Mouse (Mus musculus) spleen, adult 12 weeks (tissue): Measurements from ENCODE around the gene Exo1.

ENCODE experiments used
- DNase-seq: peaks from one replicate; pipeline ENCODE4 v3.0.0; 2022; ENCODE audit warnings: low spot score

Gene Exo1

DNA sequence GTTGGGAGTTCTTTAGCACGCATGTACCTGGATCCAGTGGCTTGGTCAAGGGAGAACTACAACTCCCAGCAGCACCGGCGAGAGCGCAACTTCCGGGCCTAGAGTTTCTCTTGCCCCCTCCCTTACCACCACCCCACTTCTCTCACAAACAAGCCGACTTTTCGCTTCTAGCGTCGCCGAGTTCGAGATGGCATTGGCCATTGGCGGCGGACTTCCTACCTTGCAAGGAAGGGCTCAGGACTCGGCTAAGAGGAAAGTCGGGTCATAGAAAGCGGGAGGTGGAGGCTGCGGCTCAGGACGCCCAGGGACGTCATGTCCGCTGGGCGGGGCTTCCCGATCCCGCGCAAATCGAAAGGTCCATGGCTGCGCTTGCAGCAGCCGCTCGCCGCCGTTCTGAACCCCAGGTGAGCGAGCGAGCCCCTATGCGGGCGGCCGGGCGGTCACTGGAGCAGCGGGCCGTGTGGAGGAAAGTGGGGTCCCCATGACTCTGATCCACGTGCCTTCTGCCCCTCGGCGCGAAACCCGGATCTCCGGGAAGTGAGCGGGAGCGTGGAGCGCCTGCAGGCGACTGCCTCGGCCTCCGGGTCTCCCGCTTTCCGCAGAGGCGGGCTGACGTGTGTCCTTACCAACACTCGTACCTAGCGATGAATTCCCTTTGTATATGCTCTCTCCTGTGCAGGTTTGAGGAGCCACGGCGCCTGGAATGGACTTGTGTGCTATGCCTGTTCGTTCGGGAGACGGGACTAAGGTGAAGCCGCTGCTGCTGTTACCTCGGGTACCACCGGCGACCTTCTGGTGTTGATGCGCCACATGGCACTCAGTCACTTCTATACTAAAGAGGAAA lies at the start of gene Exo1:
Gene Exo1, plus strand, starts transcription at position 129 of the 844 bp plus-strand sequence.
- DNase-seq = peak; percentile 87

GRCm38 (mm10) chr1:175855515-175855914 lies 24.9 kb upstream of the Exo1 start:
- DNase-seq = no peak

DNA sequence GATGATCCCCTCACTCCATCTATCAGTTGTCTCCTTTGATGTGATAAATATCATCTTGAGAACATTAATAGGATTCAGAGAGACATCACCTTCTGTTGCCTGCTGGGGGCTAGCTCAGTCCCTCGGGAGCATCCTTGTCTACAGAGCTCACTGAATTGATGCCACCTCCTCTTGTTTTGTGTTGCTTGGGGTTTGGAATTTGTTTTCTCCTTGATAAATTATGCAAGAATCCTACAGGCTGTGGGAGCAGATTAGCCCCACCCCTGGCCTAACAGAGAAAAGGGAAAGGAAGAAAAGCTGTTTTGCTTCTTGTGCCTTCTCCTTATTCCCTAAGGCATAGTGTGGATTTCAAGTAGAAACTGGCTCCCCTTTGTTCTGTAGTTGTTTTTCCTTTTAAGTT lies 13.3 kb upstream of the Exo1 start:
- no peak for DNase-seq

GRCm38 (mm10) chr1:175867558-175867957 lies 12.8 kb upstream of the Exo1 start:
- no peak for DNase-seq

- DNase-seq = no peak
These were observed 9.7 kb upstream of the Exo1 start for GRCm38 (mm10) chr1:175870716-175871115.

DNA sequence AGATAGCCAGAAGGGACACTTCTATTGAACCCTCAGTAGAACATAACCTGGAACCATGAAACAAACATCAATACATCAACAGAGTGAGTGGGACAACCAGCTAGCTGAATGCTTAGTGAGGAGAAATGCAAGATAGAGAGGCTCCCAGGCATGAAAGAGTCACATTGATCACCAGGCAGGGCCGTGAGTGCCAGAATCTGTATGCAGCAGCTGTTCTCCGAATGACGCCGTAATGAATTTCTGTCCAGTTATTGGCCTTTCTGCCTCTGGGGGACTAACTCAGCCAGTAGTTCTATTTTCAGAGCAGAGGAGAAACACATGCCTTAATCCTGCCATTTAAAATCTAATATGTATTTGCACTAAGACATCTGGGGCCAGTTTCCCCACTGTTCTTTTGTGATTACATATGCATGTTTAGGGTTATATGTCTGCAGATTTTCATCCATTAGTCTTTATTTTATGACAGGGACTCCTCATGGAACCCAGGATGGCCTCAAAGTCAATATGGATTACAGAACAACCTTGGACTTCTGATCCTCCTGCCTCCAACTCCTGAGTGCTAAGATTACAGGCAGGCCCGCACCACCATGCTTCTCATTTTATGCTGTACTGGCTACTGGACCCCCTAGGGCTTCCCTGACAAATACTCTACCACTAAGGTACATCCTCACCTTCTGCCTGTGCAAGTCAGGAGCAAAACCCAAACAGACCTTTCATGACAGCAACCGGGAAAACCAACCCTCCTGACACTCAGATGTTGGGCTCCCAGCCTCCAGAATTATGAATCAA lies 8.2 kb upstream of the Exo1 start:
- no peak for DNase-seq

- DNase-seq = no peak
These were observed 3.0 kb downstream of the Exo1 start for GRCm38 (mm10) chr1:175883398-175883797.

- no peak for DNase-seq
These were observed 12.9 kb downstream of the Exo1 start for GRCm38 (mm10) chr1:175893263-175893662.

DNA sequence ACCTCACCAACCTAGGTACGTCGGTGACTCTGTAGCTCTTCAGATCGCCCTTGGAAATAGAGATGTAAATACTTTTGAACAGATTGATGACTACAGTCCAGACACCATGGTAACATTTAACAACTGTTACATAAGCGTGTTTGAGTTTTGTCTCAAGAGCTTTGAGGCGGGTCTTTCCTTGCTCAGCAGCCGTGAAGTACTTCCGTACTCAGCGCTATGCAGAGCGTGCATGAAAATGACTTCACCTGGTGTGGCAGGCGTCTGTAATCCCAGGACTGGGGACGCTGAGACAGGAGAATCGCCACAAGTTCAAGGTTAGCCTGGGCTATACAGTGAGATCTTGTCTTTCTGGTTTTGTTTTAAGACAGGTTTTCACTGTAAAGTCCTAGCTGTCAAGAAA lies 13.3 kb downstream of the Exo1 start:
- no peak for DNase-seq

- DNase-seq = no peak
These were observed 30.8 kb downstream of the Exo1 start for GRCm38 (mm10) chr1:175911207-175911606.

DNA sequence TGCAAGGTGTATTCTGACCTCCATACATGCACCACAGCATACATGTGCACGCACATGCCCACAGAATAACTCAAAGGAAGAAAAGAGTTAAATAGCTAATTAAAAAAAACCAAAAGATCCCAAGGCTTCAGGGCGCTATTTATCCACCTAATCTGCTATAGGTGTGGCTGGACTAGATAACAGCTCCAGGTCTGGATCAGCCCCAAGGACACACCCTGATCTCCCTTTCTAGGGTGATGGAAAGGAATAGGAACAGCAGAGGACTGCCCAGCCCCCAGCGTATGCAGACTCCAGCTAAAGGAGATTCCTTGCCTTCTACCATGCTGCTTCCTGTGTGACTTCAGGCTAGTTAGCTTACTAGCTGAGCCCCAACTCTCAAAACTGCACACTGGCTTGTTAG lies 31.7 kb downstream of the Exo1 start:
- DNase-seq = no peak

DNA sequence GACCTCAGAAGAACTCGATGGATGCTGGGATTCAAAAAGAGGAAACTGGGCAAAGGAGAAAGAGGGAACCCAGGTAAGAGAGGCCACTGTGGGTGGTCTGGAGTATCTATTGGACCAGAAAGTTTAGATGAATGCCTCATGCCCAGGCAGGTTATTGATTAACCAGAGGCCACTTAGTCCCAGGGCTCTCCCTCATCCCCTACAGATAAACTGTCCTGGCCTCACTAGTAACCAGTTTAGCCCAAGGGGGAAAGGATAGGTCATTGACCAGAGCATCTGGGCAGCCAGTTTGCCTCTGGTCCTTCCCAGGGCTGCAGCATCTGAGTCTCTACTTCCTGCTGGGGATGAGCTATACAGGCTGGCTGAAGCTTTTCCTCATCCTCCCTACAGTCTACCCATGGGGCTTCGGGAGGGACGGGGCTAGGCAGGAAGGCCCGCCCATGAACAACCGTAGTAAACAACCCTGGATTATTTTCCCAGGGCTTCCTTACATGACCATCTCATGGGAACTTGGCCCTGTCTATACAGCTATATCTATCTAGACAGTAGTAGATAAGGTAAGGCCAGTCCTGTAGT lies 33.4 kb downstream of the Exo1 start:
- DNase-seq = no peak

- no peak for DNase-seq
These were observed 39.6 kb downstream of the Exo1 start, which contains the start of gene Gm38100 for GRCm38 (mm10) chr1:175920029-175920428. Gene Gm38100, plus strand, starts transcription at chr1:175920329.

- no peak for DNase-seq
These were observed 40.7 kb downstream of the Exo1 start for GRCm38 (mm10) chr1:175921091-175921490.

- DNase-seq = peak; percentile 21
These were observed 43.7 kb downstream of the Exo1 start for GRCm38 (mm10) chr1:175923848-175924787.

DNA sequence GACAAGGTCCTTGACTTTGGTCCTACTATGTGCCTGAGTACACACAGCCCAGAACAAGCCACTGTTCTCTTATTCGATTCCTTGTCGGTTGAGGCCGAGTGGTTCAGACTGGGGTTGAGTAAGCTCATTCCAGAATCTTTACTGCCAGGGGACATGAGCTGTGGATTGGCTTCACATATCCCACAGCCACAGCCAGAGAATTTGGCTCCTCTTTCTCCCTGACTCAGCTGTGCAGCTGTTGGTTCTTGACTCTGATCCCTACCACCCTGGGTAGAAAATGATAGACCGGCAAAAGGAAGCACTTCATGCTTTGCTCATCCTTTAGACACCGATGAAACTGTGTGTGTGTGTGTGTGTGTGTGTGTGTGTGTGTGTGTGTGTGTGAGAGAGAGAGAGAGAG lies 51.0 kb downstream of the Exo1 start:
- no peak for DNase-seq

DNA sequence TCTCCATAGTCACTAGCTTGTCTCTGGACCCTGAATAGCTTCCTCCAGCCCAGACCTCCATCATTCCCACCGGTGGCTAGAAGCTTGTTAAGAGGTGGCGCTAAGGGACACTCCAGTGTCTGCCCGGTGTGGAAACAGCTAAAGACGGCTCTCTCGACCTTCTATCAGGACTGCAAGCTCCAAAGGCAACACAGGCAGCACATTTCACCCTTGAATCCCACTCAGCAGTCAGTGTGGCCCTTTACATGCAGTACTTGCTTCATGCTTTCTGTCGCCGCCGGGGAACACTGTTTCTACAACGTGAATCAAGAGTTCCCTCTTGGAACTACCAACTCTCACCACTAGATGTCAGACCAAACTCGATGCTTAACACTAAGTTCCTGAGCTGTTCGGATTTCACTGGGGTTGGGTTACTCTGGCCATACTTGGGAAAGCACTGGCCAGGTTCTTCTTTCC lies 55.9 kb downstream of the Exo1 start:
- no peak for DNase-seq

- no peak for DNase-seq
These were observed 58.4 kb downstream of the Exo1 start for GRCm38 (mm10) chr1:175938731-175939130.

DNA sequence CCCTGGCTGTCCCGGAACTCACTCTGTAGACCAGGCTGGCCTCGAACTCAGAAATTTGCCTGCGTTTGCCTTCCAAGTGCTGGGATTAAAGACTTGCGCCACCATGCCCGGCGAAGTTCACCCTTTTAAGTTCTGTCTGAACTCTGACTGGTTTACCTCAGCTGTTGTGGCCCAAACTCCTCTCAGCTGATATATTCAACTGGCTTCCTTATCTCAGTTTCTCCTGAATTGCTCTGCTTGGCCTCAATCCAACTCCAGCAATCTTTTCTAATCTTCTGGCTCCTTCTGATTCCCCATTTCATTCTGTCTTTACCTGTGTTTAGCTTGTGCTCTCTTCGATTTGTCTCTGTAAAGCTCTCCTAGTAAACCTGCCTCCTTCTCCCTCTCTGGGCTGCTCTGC lies 62.8 kb downstream of the Exo1 start:
- no peak for DNase-seq

DNA sequence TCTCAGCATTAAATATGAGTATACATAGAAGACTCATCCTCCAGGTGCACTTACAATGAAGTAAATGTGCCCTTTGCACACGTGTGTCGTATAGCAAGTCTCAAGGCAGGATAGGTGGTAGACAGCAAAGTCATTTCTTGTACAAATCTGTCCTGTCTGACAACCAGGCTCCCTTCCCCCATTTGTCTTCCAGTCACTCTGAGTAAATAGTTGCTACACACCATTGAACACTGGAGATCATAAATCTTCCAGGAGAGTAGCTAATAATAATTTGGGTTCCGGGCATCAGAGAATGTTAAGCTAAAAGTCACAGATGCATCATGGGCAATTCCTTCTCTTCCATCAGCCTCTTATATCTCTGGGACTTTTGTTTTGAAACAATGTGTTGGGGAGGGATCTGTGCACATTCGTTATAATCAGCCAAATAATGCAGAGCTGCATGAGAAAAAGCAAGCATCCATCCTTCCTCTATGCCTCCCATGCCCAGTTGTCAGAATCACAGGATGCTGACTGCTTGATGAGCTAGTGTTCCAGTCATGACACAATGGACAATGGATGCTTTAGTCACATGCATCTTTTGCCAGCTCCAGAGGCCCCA lies 66.4 kb downstream of the Exo1 start:
- DNase-seq = no peak

DNA sequence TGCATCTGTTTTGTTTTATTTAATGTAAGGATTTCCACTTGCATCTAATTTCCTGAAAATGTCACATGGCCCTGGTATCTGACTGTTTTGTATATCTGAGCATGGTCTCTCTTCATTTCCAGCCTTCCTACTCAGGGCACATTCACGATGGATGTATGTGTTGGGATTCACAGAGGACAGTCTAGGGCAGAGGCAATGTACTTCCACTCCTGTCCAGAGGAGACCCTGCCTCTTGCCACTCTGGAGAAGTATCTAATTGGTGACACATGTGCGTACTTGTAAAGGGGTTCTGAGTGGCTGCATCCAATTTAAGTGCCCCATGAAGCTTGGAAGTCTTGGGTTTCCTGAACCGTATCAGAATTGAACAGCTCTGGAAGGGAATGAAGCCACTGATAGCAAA lies 70.0 kb downstream of the Exo1 start:
- DNase-seq = no peak
